Mouse (Mus musculus): Measurements from ENCODE around the gene Chid1. TPM values are rescaled to one million over a fixed set of nuclear protein-coding genes. Genes with fewer than 3 reads are reported as not detected.

Chid1 gene
- polyA plus RNA-seq, 1 experiment = 45.8 TPM

DNA sequence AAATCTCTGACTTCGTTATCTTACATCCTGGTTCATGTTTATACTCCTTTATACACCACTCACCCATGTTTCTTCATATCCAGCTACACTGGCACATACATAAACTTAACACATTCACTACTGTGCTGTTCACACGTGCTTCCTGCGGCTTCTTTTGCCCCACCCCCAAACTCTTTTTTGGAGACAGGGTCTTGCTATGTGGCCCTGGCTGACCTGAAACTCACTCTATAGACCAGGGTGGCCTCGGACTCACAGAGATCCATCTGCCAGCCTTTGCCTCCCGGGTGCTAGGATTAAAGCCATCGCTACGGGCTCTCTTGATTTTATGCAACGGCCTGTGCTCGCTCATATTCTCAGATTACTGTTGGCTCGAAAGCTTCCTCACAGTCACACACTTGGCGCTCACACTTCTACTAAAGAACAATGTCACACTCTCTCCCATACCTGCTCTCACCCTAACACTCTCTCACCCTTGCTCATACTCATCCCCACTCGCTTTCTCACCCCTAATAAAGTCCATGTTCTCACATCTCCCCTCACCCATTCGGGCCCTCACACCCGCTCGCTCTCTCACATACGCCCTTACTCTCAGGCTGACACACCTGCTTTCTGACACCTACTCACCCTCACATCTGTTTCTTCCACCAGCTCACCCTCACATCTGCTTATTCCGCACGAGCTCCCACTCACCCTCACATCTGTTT, 653 bp downstream of the Chid1 start:
- peak overlapping the region; percentile 87 for H3K4me3 ChIP-seq (ENCODE audit: insufficient read depth, low read length)
- TF ChIP-seq POLR2A (IDR thresholded peaks at IDR 0.05; ENCODE audit: low read depth, low read length) (no peak), CTCF (IDR thresholded peaks at IDR 0.05; ENCODE audit: borderline replicate concordance, insufficient read depth, low read length) (no peak)
- H3K4me1 ChIP-seq (ENCODE audit: control insufficient read depth, insufficient read depth, low read length) = peaks cover 11% of the 10 kb centered on the region
- H3K27ac ChIP-seq (ENCODE audit: insufficient read depth, low read length) = peak overlapping the region; percentile 48

- Histone ChIP-seq H3K4me3 (ENCODE audit: insufficient read depth, low read length) (no peak overlapping the region), H3K4me1 (ENCODE audit: control insufficient read depth, insufficient read depth, low read length) (peaks cover 5% of the 10 kb centered on the region; the same call in 1 of the 2 replicates), H3K27ac (ENCODE audit: insufficient read depth, low read length) (no peak overlapping the region)
- no peak for TF ChIP-seq POLR2A (IDR thresholded peaks at IDR 0.05; ENCODE audit: low read depth, low read length)
- no peak for TF ChIP-seq CTCF (IDR thresholded peaks at IDR 0.05; ENCODE audit: borderline replicate concordance, insufficient read depth, low read length)
These were observed 4.1 kb downstream of the Chid1 start for GRCm38 (mm10) chr7:141535570-141535969.

GRCm38 (mm10) chr7:141525580-141525925, 14.1 kb downstream of the Chid1 start:
- Histone ChIP-seq H3K4me1 (ENCODE audit: control insufficient read depth, insufficient read depth, low read length) (peaks cover 9% of the 10 kb centered on the region; the same call in 1 of the 2 replicates), H3K27ac (ENCODE audit: insufficient read depth, low read length) (no peak overlapping the region), H3K4me3 (ENCODE audit: insufficient read depth, low read length) (no peak overlapping the region)
- TF ChIP-seq POLR2A (IDR thresholded peaks at IDR 0.05; ENCODE audit: low read depth, low read length) (no peak), CTCF (IDR thresholded peaks at IDR 0.05; ENCODE audit: borderline replicate concordance, insufficient read depth, low read length) (no peak)

GRCm38 (mm10) chr7:141524760-141525579, 14.7 kb downstream of the Chid1 start:
- TF ChIP-seq POLR2A (IDR thresholded peaks at IDR 0.05; ENCODE audit: low read depth, low read length) = no peak
- peak; percentile 71; the same call in 1 of the 2 replicates for TF ChIP-seq CTCF (IDR thresholded peaks at IDR 0.05; ENCODE audit: borderline replicate concordance, insufficient read depth, low read length)
- no peak overlapping the region for H3K4me3 ChIP-seq (ENCODE audit: insufficient read depth, low read length)
- H3K4me1 ChIP-seq (ENCODE audit: control insufficient read depth, insufficient read depth, low read length) = peaks cover 9% of the 10 kb centered on the region; the same call in 1 of the 2 replicates
- H3K27ac ChIP-seq (ENCODE audit: insufficient read depth, low read length) = peak overlapping the region; percentile 39; the same call in 1 of the 2 replicates

DNA sequence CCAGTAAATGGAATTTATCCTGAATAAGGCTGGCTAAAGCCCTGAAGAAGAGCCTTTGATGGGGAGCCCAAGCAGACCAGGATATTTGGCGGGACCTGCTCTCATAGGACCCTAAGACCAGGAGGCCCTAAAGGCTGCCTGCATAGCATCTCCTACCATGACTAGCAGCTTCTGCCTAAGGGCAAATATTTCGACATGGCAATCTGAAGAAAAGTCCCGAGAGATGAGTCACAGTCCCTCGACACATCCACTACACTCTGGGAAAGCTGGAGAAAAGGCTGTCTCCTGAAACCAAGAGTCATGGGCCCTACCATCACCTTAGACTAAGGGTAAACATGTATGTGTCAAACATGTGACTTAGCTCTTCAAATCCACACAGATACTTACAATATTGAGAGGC, 15.4 kb downstream of the Chid1 start:
- peak overlapping the region; percentile 39; the same call in 1 of the 2 replicates for H3K27ac ChIP-seq (ENCODE audit: insufficient read depth, low read length)
- TF ChIP-seq POLR2A (IDR thresholded peaks at IDR 0.05; ENCODE audit: low read depth, low read length) = no peak
- no peak for TF ChIP-seq CTCF (IDR thresholded peaks at IDR 0.05; ENCODE audit: borderline replicate concordance, insufficient read depth, low read length)
- H3K4me1 ChIP-seq (ENCODE audit: control insufficient read depth, insufficient read depth, low read length) = peaks cover 9% of the 10 kb centered on the region; the same call in 1 of the 2 replicates
- no peak overlapping the region for H3K4me3 ChIP-seq (ENCODE audit: insufficient read depth, low read length)

GRCm38 (mm10) chr7:141523007-141523406, 16.6 kb downstream of the Chid1 start:
- H3K4me1 ChIP-seq (ENCODE audit: control insufficient read depth, insufficient read depth, low read length) = peaks cover 9% of the 10 kb centered on the region; the same call in 1 of the 2 replicates
- H3K27ac ChIP-seq (ENCODE audit: insufficient read depth, low read length) = no peak overlapping the region
- TF ChIP-seq POLR2A (IDR thresholded peaks at IDR 0.05; ENCODE audit: low read depth, low read length) (no peak), CTCF (IDR thresholded peaks at IDR 0.05; ENCODE audit: borderline replicate concordance, insufficient read depth, low read length) (no peak)
- no peak overlapping the region for H3K4me3 ChIP-seq (ENCODE audit: insufficient read depth, low read length)

- TF ChIP-seq POLR2A (IDR thresholded peaks at IDR 0.05; ENCODE audit: low read depth, low read length) = no peak
- no peak for TF ChIP-seq CTCF (IDR thresholded peaks at IDR 0.05; ENCODE audit: borderline replicate concordance, insufficient read depth, low read length)
- Histone ChIP-seq H3K4me3 (ENCODE audit: insufficient read depth, low read length) (no peak overlapping the region), H3K4me1 (ENCODE audit: control insufficient read depth, insufficient read depth, low read length) (peaks cover 9% of the 10 kb centered on the region; the same call in 1 of the 2 replicates), H3K27ac (ENCODE audit: insufficient read depth, low read length) (no peak overlapping the region)
These were observed 19.9 kb downstream of the Chid1 start for GRCm38 (mm10) chr7:141519795-141520194.

GRCm38 (mm10) chr7:141518926-141519325, 20.7 kb downstream of the Chid1 start:
- H3K4me1 ChIP-seq (ENCODE audit: control insufficient read depth, insufficient read depth, low read length) = peaks cover 2% of the 10 kb centered on the region; the same call in 1 of the 2 replicates
- H3K4me3 ChIP-seq (ENCODE audit: insufficient read depth, low read length) = no peak overlapping the region
- H3K27ac ChIP-seq (ENCODE audit: insufficient read depth, low read length) = no peak overlapping the region
- TF ChIP-seq POLR2A (IDR thresholded peaks at IDR 0.05; ENCODE audit: low read depth, low read length) = no peak
- no peak for TF ChIP-seq CTCF (IDR thresholded peaks at IDR 0.05; ENCODE audit: borderline replicate concordance, insufficient read depth, low read length)

DNA sequence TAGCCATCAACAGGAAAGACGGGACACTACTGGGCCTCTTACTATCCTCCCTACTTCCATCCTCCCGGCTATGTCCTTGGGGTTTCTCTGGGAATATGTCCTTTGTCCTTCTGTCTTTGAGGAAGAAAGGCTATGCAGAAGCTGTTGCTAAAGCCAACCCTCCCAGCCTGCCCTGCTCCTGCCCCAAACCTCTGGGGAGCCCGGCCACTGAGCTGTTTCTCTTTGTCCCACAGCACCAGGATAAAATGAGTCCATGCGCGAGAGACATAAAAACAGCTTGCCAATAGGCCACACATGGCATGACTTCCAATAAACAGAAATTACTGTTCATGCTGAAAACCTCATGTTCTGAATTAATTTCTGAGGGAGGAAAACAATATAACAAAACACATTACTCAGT, 21.4 kb downstream of the Chid1 start:
- Histone ChIP-seq H3K4me3 (ENCODE audit: insufficient read depth, low read length) (no peak overlapping the region), H3K27ac (ENCODE audit: insufficient read depth, low read length) (no peak overlapping the region)
- TF ChIP-seq POLR2A (IDR thresholded peaks at IDR 0.05; ENCODE audit: low read depth, low read length) (no peak), CTCF (IDR thresholded peaks at IDR 0.05; ENCODE audit: borderline replicate concordance, insufficient read depth, low read length) (no peak)

GRCm38 (mm10) chr7:141517638-141518037, 22.0 kb downstream of the Chid1 start:
- H3K4me1 ChIP-seq (ENCODE audit: control insufficient read depth, insufficient read depth, low read length) = no peaks in the 10 kb centered on the region
- no peak overlapping the region for H3K27ac ChIP-seq (ENCODE audit: insufficient read depth, low read length)
- TF ChIP-seq CTCF (IDR thresholded peaks at IDR 0.05; ENCODE audit: borderline replicate concordance, insufficient read depth, low read length) = no peak
- no peak for TF ChIP-seq POLR2A (IDR thresholded peaks at IDR 0.05; ENCODE audit: low read depth, low read length)
- H3K4me3 ChIP-seq (ENCODE audit: insufficient read depth, low read length) = no peak overlapping the region

More for the DNA sequence above, 21.4 kb downstream of the Chid1 start:
- no peaks in the 10 kb centered on the region for H3K4me1 ChIP-seq (ENCODE audit: control insufficient read depth, insufficient read depth, low read length)

All from embryonic fibroblast, embryonic 13.5 days (primary cell).